Mouse (Mus musculus) macrophage (primary cell): ENCODE results near the gene Cav1. TPM values are rescaled to one million over a fixed set of nuclear protein-coding genes. Genes with fewer than 3 reads are reported as not detected.

Experiments
- H3K27ac ChIP-seq: fragments of 350-480 bp; formaldehyde crosslinking; 2 replicates; pipeline ENCODE4 v1.9.0; 2021
- H3K36me3 ChIP-seq: fragments of 350-480 bp; formaldehyde crosslinking; 2 replicates; pipeline ENCODE4 v1.9.0; 2021; ENCODE audit errors: inconsistent target
- H3K4me3 ChIP-seq: fragments of 350-480 bp; formaldehyde crosslinking; 2 replicates; pipeline ENCODE4 v1.9.0; 2021; ENCODE audit errors: inconsistent target
- H3K79me2 ChIP-seq: fragments of 350-480 bp; formaldehyde crosslinking; 2 replicates; pipeline ENCODE4 v1.9.0; 2021; ENCODE audit errors: inconsistent target
- WGBS: methylation state at CpG from one replicate; pipeline ENCODE4 v1.1.7; 2026; ENCODE audit warnings: inconsistent platforms; ENCODE audit not compliant: missing documents; 5-methylcytosine and 5-hydroxymethylcytosine counted together
- polyA plus RNA-seq: library from polyadenylated mRNA; stranded (reverse); fragments of 250-400 nt; gene quantifications from 3 replicates; pipeline ENCODE4 v1.2.4, GENCODE M21; 2018; ENCODE audit warnings: inconsistent platforms
- total RNA-seq, 78 experiments: library from RNA; depleted of rRNA; stranded (reverse); fragments of 250-400 nt; gene quantifications; 1 replicate in 9 of 78; 2 replicates in 24 of 78; 3 replicates in 43 of 78; 4 replicates in 2 of 78; pipeline ENCODE4 v1.2.4; 2018; ENCODE audit warnings: inconsistent platforms in 56 of 78

Gene Cav1
- 10 to 100 TPM in 6 of 26 experiments, 1 to 10 TPM in 6, not detected in 14; 1.1 to 60.3 (median 11.5) TPM for total RNA-seq (2018; cell fraction: chromatin; rRNA removed)
- 10 to 100 TPM in 2 of 26 experiments, 1 to 10 TPM in 4, under 1 TPM in 18, not detected in 2; 0.03 to 26.7 (median 0.22) TPM for total RNA-seq (2018; cell fraction: cytosol; rRNA removed)
- 10 to 100 TPM in 4 of 26 experiments, 1 to 10 TPM in 6, under 1 TPM in 4, not detected in 12; 0.18 to 25.7 (median 3.3) TPM for total RNA-seq (2018; cell fraction: nucleus; rRNA removed)
- 0.07 to 0.72 TPM (median 0.21 TPM) in 3 replicates for polyA plus RNA-seq

DNA sequence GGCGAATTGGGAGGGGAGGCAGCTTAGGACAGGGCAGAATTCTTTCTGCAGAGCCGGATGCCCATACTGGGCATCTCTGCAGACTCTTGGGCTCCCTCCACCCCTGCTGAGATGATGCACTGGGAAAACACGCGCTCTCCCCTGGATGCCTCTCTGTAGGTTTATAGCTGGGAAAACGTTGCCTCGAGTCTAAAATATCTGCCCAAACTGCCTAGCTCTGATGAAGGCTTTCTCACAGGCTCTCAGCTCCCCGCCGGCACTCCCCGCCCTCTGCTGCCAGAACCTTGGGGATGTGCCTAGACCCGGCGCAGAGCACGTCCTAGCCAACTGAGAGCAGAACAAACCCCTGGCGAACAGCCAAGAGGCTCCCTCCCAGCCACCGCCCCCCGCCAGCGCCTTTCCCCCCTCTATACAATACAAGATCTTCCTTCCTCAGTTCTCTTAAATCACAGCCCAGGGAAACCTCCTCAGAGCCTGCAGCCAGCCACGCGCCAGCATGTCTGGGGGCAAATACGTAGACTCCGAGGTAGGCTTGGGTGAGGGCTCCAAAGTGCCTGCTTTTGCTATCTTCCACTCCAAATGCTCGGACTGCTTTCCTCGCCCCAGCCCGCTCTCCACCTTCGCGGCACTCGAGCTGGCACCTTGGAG, at the start of gene Cav1:
Gene Cav1 (plus strand): TSS at position 382 of the 648 bp plus-strand sequence.
- 5% methylated on average over 23 of the region's 26 CpGs for WGBS
- Histone ChIP-seq H3K36me3 (no peaks in the 10 kb centered on the region), H3K4me3 (peak within 1 kb of the TSS; percentile 18; the same call in 1 of the 2 replicates), H3K27ac (no peak within 1 kb of the TSS), H3K79me2 (no peaks in the 10 kb centered on the region)

DNA sequence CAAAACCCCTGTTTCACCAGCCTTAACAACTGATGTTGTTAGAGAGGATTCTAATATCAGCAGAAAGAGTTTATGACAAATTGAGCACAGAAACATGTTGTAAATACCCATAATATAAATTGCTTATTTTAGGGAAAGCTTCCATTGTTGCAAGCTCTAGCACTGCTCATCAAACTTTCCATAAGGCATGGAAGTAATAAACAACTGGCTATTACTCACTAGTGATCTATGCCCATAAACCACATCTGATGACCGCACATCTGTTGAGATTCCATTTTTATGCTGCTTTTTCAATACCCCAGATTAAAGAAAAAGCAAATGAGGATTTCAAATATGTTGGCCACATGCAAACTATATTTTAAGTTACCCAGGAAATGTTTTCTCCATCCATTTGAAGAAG, 48.0 kb upstream of the Cav1 start:
- 95% methylated on average over 1 of the region's 1 CpGs for WGBS

DNA sequence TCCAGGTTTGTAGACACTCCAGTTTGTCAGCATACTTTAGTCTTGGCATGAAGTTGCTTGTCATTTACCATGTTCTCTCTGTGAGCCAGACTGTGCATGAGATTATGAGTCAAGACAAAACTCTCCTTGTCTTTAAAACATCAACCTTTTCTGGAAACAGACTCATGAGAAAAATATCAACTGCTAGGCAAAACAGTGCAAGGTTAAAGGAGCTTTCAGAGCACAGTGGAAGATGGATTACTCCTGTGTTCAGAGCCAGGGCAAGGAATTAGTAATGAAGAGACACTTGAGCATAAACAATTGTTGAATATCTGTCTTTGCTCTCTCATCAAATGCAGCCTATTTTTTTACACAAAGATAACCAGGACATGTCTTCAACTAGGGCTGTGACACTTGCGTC, 47.2 kb upstream of the Cav1 start:
- Histone ChIP-seq H3K36me3 (no peaks in the 10 kb centered on the region), H3K4me3 (no peak overlapping the region), H3K79me2 (no peaks in the 10 kb centered on the region), H3K27ac (no peak overlapping the region)
- WGBS, result 84% methylated on average over 1 of the region's 1 CpGs

More for the DNA sequence above, 48.0 kb upstream of the Cav1 start:
- no peaks in the 10 kb centered on the region for H3K79me2 ChIP-seq
- no peak overlapping the region for H3K27ac ChIP-seq
- no peak overlapping the region for H3K4me3 ChIP-seq
- H3K36me3 ChIP-seq, result no peaks in the 10 kb centered on the region

DNA sequence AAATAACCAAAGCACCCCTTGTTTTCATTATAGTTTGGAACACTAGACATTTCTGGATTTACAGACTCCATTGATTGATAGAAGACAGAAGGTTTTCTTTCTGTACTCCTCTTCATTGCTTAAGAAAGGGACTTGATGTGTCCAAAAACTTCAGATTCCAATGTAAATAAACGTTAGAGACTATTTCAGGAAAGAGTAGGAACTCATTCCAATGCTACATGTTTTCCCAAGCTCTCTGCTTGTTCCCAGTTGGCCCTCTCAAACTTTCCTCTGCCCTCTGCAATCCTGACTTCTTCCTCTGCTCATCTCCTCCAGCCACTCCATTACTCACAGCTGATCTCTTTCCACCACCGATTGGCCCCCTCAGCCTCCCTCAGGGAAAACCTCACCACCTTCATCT, 43.3 kb upstream of the Cav1 start:
- Histone ChIP-seq H3K27ac (no peak overlapping the region), H3K79me2 (no peaks in the 10 kb centered on the region), H3K4me3 (no peak overlapping the region), H3K36me3 (no peaks in the 10 kb centered on the region)
- WGBS, result 85% methylated on average over 2 of the region's 2 CpGs

DNA sequence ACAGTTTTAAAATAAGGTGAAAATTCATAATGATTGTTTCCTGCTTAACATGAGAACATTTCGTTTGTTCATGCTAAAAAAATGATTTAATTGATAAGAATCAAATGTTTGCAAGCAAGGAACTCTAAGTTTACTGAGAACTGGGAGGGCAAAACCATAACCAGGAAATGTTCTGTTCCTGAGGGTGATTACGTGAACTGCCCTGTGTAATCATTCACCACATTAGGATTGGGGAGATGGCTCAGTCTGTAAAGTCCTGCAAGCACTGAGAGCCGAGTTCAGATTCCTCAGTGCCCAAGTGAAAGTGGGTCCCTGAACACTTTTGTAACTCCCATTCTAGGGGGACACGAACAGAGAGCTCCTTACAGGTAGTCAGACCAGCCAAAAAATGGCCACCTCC, 41.1 kb upstream of the Cav1 start:
- Histone ChIP-seq H3K4me3 (no peak overlapping the region), H3K27ac (no peak overlapping the region), H3K36me3 (no peaks in the 10 kb centered on the region), H3K79me2 (no peaks in the 10 kb centered on the region)
- 45% methylated on average over 4 of the region's 4 CpGs for WGBS

DNA sequence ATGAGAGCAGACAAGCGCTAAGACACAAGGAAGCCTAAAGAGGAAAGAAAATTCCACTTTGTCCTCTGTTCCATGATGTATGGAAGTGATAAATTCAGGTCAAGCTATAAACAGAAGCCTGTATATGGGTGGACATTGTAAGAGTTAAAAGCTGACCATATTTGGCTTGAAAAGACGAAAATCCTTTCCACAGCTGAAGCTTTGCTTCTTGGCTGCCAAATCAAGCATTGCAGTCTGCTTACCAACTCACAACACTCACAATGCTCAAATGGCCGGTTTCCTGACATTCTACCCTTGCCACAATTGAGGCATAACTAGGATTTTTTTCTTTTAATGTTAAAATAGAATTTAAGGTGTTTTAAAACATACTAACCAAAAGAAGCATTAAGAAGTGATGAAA, 39.7 kb upstream of the Cav1 start:
- no peaks in the 10 kb centered on the region for H3K36me3 ChIP-seq
- no peaks in the 10 kb centered on the region for H3K79me2 ChIP-seq
- no peak overlapping the region for H3K27ac ChIP-seq
- H3K4me3 ChIP-seq, result no peak overlapping the region
- 97% methylated on average over 3 of the region's 3 CpGs for WGBS

DNA sequence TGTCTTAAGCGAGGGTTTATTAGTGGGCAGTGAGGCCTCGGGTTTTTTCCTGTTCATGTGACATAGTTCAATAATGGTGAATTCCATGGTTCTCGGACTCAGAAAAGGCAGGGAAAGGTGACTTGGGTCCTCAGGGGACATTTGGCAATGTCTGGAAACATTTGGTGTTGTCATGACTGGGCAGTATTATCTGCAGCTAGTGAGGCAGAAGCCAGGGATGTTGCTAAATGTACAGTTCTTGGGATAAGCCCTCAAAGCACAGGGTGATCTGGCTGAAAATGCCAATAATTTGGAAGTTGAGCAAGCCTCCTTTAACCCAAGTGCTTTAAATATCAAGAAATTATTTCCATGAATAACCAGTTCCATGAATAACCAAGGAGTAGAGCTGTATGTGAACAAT, 27.8 kb upstream of the Cav1 start:
- Histone ChIP-seq H3K27ac (no peak overlapping the region), H3K4me3 (no peak overlapping the region), H3K36me3 (no peaks in the 10 kb centered on the region), H3K79me2 (no peaks in the 10 kb centered on the region; the same call in 1 of the 2 replicates)
- WGBS, result 87% methylated on average over 3 of the region's 3 CpGs

DNA sequence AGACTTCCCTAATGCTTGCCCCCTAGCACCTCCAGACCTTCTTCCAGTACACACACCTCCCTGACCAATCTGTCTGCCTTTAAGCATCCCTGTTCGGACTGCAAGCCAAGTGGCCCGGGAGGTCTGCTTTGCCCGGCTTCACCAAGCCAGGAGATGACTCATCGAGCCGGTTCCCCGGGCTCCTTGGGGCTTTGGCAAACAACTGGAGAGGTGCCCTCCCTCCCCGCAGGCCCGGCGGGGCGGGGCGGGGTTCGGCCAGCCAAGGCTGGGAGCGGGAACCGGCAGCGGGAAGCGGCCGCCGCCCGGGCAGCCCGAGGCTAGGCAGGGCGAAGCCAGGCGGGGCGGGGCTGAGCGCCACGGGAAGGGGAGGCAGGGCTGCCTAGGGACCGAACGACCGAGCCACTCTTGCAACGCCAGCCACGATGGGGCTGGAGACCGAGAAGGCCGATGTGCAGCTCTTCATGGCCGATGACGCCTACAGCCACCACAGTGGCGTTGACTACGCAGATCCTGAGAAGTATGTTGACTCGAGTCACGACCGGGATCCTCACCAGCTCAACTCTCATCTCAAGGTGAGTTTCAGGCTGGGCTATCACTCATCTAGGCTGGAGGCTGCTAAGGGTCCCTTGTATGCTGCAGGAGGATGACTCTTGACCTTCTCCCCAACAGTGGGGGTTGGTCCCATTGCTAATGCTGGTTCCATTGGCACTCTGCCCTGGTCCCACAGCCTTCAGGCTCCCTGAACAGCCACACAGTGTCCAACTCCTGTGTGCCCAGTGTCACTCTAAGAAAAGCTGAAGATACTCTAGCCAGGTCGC, 25.0 kb upstream of the Cav1 start, which contains the start of gene Cav2:
Gene Cav2 (plus strand): TSS at position 247 of the 818 bp plus-strand sequence.
- H3K79me2 ChIP-seq, result peaks cover 17% of the 10 kb centered on the region
- H3K4me3 ChIP-seq, result peak within 1 kb of the TSS; percentile 68
- WGBS, result 0% methylated on average over 27 of the region's 40 CpGs
- H3K27ac ChIP-seq, result peak within 1 kb of the TSS; percentile 80
- H3K36me3 ChIP-seq, result no peaks in the 10 kb centered on the region

DNA sequence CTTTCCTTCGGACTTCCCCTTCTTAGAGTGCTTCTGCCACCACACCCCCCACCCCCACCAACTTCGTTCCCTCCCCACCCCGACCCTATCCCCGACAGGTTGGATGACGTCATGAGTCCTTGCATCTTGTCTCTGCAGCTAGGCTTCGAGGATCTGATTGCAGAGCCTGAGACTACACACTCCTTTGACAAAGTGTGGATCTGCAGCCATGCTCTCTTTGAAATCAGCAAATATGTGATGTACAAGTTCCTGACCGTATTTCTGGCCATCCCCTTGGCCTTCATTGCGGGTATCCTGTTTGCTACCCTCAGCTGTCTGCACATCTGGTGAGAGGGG, 24.4 kb upstream of the Cav1 start:
- no peaks in the 10 kb centered on the region for H3K36me3 ChIP-seq
- peak overlapping the region; percentile 80 for H3K27ac ChIP-seq
- H3K4me3 ChIP-seq, result peak overlapping the region; percentile 68
- WGBS, result 11% methylated on average over 8 of the region's 8 CpGs
- H3K79me2 ChIP-seq, result peaks cover 17% of the 10 kb centered on the region

DNA sequence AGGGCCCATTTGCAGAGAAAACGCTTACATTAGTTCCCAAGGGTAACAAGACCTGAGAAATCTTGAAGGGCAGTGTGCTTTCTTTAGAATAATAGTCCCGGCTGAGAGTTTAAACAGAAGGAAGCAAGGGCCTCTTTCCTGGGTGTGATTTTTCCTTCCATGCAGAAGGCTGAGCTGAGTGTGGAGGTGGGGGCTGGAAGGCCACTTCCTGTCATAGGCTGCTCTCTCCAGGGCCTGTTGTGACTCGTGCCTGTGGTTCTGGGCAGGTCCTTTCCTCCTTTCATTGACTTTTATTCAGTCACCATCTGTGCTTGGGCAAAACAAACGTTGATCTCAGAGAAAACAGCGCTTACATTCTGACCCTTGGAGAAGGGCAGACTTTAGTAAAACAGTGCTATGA, 24.0 kb upstream of the Cav1 start:
- peak overlapping the region; percentile 68 for H3K4me3 ChIP-seq
- H3K36me3 ChIP-seq, result no peaks in the 10 kb centered on the region
- H3K27ac ChIP-seq, result peak overlapping the region; percentile 80
- peaks cover 17% of the 10 kb centered on the region for H3K79me2 ChIP-seq
- WGBS, result 14% methylated on average over 5 of the region's 5 CpGs

DNA sequence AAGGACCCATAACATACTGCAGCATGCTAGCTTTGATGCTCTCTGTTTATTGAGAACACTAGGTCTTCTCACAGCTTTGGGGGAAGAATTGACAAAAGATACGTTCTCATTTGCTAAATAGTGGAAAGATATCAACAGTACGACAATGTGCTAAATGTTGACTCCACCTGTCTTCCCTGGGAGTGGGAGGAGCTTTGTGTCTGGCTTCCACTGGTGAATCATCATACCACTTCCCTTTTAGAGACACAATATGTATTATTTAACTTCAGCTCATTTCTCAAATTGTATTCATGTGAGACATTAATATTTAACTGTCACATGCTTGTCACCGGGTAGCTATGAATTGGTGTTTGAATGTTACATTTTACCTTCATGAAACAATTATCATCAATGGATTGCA, 22.3 kb upstream of the Cav1 start:
- Histone ChIP-seq H3K4me3 (no peak overlapping the region), H3K79me2 (peaks cover 17% of the 10 kb centered on the region), H3K36me3 (no peaks in the 10 kb centered on the region), H3K27ac (peak overlapping the region; percentile 39)
- WGBS, result 14% methylated on average over 3 of the region's 3 CpGs

DNA sequence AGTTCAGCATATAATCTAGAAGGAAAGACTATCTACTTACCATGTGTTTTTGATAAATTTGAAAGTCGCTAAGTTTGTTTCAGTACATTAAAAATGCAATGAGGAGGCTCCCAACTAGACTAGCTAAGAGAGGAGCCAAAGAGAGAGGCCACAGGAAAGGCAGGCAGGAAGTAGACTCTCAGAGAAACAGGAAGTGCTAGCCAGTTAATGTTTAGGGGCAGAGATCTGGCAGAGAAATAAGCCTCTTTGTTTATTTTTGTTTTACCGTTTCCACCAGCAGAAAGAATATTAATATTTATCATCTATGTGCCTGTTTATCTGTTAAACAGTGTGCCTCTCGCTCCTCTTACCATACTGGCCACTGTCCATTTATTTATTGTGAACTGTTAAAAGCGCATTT, 19.8 kb upstream of the Cav1 start:
- Histone ChIP-seq H3K27ac (peak overlapping the region; percentile 36), H3K4me3 (no peak overlapping the region), H3K36me3 (no peaks in the 10 kb centered on the region), H3K79me2 (peaks cover 17% of the 10 kb centered on the region)
- WGBS, result 40% methylated on average over 4 of the region's 4 CpGs

DNA sequence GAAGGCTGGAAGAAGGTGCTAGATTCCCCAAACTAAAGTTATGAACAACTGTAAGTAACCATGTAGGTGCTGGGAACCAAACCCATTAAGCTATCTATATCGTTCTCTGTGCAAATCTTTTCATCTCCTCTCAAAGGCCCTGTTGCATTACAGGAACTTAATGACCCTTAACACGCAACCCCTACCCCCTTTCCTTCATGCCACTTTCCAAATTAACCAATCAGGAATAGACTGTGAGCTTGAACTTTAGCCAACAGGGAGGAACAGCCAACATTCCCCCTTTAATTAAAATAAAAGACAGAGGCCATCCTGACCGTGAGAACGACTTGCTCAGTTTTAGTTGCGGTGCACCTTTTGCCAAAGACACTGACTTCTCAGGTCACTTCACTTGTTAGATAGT, 11.0 kb upstream of the Cav1 start:
- Histone ChIP-seq H3K36me3 (no peaks in the 10 kb centered on the region), H3K27ac (no peak overlapping the region), H3K79me2 (no peaks in the 10 kb centered on the region), H3K4me3 (no peak overlapping the region)
- WGBS, result 96% methylated on average over 5 of the region's 5 CpGs

DNA sequence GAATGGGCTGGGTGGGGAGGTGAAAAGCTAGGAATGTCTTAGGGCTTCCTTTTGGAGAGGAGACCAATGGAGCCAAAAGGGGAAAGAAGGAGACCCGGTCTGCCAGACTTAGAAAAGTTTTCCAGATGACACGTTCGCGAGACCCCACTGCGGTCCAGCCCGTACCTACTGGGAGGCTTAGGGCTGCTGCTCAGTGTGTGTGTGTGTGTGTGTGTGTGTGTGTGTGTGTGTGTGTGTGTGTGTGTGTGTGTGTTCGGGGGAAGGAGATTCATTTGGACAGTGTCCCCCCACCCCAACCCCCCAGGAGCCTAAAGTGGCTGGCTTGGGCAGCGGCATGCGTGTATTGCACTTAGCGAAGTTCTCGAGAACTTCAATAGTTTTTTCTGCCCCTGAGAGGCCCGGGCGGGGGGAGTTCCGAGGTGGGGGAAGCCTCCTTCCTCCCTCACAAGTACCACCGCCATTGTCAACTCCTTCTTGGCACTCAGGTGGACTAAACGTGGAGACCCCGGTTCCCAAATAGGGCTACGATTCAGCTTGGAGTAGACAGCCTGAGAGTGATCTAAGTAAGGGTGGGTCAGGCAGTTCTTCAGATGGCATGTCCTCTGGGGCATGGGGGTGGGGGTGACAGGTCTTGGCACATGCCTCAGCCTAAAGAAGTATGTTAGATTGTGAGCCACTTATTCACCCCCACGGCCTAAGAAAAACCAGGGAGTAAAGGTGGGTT, 629 bp downstream of the Cav1 start:
- Histone ChIP-seq H3K36me3 (no peaks in the 10 kb centered on the region), H3K4me3 (peak overlapping the region; percentile 18; the same call in 1 of the 2 replicates), H3K27ac (no peak overlapping the region), H3K79me2 (no peaks in the 10 kb centered on the region)
- 4% methylated on average over 18 of the region's 19 CpGs for WGBS
